Mouse (Mus musculus) right cerebral cortex, adult 2 months (tissue): ENCODE data around the gene Cstf2.

Experiments
- DNase-seq, 2 experiments: peaks; one replicate each; pipeline ENCODE4 v3.0.0; 2021 to 2022; ENCODE audit warnings: low spot score in 2 of 2

Gene Cstf2

GRCm38 (mm10) chrX:134058987-134059712 lies at the start of gene Cstf2:
Gene Cstf2 (plus strand): TSS chrX:134059187.
- peak; percentile 88 to 93 for DNase-seq

GRCm38 (mm10) chrX:134019005-134019404 lies 40.0 kb upstream of the Cstf2 start:
- peak; percentile 69 to 77 for DNase-seq

- DNase-seq = no peak
Measured at GRCm38 (mm10) chrX:134020664-134021063, 38.3 kb upstream of the Cstf2 start.

GRCm38 (mm10) chrX:134048994-134049393 lies 10.0 kb upstream of the Cstf2 start:
- DNase-seq = no peak

GRCm38 (mm10) chrX:134056897-134057296 lies 2.1 kb upstream of the Cstf2 start:
- DNase-seq = no peak

GRCm38 (mm10) chrX:134058040-134058875 lies 729 bp upstream of the Cstf2 start:
- peak in 1 of 2 experiments; percentile 29 for DNase-seq

GRCm38 (mm10) chrX:134059764-134060163 lies 777 bp downstream of the Cstf2 start:
- peak in 1 of 2 experiments; percentile 24 for DNase-seq

- DNase-seq = no peak
Measured at GRCm38 (mm10) chrX:134085453-134085852, 26.5 kb downstream of the Cstf2 start.

GRCm38 (mm10) chrX:134102641-134103040 lies 43.7 kb downstream of the Cstf2 start:
- peak; percentile 12 to 14 for DNase-seq

GRCm38 (mm10) chrX:134111767-134112166 lies 52.8 kb downstream of the Cstf2 start:
- DNase-seq = no peak

- DNase-seq = no peak
Measured at GRCm38 (mm10) chrX:134116417-134116816, 57.4 kb downstream of the Cstf2 start.

- no peak for DNase-seq
Measured at GRCm38 (mm10) chrX:134128549-134128948, 69.6 kb downstream of the Cstf2 start.

- peak in 1 of 2 experiments; percentile 14 for DNase-seq
Measured at GRCm38 (mm10) chrX:134132295-134132694, 73.3 kb downstream of the Cstf2 start.

- no peak for DNase-seq
Measured at GRCm38 (mm10) chrX:134133821-134134220, 74.8 kb downstream of the Cstf2 start.
